Mouse (Mus musculus): ENCODE measurements around the gene Ripply1. TPM values are rescaled to one million over a fixed set of nuclear protein-coding genes. Genes with fewer than 3 reads are reported as not detected.
"Not testable (repeated sequence)": the region's sequence is repeated elsewhere in the genome, so short reads cannot be mapped to it uniquely, and the experiment has no call there.

Ripply1 gene
- total RNA-seq, 1 experiment from 2014 or later, result not detected

DNA sequence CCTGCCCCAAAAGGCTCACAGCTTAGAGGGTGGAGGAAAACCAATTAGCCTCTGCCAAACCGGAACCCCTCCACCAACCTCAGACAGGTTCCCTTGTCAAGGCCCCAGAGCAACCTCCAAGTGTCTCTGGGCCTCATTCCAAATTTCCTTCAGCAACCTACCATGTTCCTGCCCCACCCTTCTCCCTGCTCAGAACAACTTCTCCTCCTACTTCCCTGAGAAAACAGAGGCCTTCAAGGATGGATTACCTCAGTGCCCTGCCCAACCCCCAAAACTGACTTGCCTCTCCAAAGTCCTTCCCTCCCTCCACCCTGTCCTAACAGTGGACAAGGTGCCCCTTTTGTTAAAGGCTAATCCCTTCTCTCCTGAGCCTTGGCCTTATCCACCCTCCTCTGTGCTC, 3.6 kb upstream of the Ripply1 start:
- no peak for ATAC-seq (replicated peaks; ENCODE audit: insufficient number of reproducible peaks, low FRiP score, low TSS enrichment, poor library complexity, severe bottlenecking)

- ATAC-seq (replicated peaks; ENCODE audit: insufficient number of reproducible peaks, low FRiP score, low TSS enrichment, poor library complexity, severe bottlenecking), result no peak
Measured at GRCm38 (mm10) chrX:139783045-139783422, 881 bp upstream of the Ripply1 start.

DNA sequence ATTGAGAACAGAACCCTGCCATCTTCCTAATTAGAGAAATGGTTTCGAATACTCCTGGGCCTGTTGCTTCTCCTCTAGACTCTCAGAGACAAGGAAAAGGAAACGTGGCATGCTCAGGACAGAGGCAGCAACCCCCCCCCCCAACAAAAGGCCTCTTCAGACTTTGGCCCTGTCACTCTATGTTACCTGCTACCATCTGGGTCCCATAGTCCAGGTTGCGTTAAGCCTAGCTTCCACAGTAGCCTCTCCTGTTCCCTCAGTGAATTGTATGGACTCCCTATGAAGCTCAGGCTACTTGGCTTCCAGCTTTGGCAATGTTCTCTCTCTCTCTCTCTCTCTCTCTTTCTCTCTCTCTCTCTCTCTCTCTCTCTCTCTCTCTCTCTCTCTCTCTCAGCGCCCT, 590 bp downstream of the Ripply1 start:
- no peak for ATAC-seq (replicated peaks; ENCODE audit: insufficient number of reproducible peaks, low FRiP score, low TSS enrichment, poor library complexity, severe bottlenecking)

DNA sequence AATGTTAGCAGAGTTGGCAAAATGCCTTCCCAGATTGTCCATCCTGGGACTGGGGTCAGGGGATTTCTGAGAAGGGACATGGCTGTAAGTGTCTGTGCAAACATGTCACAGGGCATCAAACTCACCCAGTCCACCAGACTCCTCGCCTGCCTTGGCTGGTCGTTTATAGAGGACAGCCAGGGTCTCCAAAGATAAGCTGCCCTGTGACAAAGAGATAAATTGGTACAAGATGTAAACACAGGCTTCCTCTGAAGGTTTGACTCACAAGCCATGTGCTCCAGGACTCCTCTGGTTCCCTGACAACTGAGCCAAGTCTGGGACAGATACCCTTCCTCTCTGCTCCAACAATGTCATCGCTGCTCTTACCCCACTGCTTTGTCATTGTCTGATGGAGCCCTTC, 1.2 kb downstream of the Ripply1 start:
- no peak for ATAC-seq (replicated peaks; ENCODE audit: insufficient number of reproducible peaks, low FRiP score, low TSS enrichment, poor library complexity, severe bottlenecking)

DNA sequence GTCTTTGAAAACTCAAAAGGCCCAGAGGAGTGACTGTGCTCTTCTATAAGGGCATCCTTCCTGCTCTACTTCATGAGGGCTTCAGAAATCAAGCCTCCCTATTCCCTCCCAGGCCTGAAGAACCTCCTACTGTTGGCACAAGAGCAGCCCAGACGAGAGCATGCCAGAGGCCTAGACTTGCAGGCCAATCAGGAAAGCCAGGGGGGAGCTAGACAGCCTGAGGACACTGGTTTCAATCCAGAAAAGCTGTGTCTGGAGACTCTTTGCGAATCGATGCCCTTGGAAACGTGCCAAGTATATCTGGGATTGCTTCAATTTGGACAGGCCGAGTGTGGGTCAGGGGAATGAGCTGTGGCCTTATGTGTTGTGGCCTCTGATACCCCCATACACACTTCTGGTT, 2.8 kb downstream of the Ripply1 start:
- no peak for ATAC-seq (replicated peaks; ENCODE audit: insufficient number of reproducible peaks, low FRiP score, low TSS enrichment, poor library complexity, severe bottlenecking)

DNA sequence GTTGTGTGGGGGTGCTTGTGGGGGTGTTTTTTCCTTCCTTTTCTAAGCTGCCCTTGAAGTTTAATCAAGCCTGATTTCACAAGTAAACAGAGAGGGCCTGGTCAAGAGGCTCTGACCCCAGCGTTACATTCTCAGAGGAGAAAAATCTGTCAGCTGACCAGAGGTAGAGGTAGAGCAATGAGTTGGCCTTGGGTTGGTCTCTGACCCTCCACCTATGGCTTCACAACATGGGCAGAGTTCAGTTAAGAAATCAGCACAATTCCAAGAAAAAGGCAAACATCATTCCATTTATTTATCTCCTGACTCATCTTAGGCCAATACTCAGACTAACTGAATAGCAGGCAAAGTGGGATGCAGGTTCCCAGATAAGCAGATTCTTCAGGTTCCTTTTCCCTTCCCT, 3.3 kb downstream of the Ripply1 start:
- ATAC-seq (replicated peaks; ENCODE audit: insufficient number of reproducible peaks, low FRiP score, low TSS enrichment, poor library complexity, severe bottlenecking), result no peak

GRCm38 (mm10) chrX:139777357-139777756, 4.8 kb downstream of the Ripply1 start:
- ATAC-seq (replicated peaks; ENCODE audit: insufficient number of reproducible peaks, low FRiP score, low TSS enrichment, poor library complexity, severe bottlenecking), result no peak

DNA sequence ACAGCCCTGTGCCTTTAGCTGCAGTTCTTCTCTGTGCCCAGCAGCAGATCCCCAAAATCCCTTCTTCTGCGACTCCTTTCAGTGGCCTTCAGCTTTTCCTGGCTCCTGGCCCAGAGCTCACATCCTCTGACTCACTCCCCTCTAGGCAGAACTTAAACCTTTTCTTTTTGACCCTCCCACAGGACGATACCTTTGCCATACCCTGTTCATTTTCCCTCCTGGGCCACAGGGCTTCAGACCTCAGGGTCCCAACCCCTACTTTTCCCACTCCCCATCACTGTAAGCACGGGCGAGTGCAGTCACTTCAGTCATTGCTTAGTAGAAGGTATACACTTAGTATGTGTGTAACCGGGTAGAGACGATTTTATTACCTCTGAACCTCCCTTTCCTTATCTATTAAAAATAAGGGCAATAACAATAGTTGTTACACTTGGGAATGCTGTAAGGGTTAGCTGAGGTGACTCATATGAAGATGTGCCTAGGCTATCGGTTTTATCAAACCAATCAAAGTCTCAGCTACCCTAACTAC, 7.0 kb downstream of the Ripply1 start:
- ATAC-seq (replicated peaks; ENCODE audit: insufficient number of reproducible peaks, low FRiP score, low TSS enrichment, poor library complexity, severe bottlenecking), result no peak

DNA sequence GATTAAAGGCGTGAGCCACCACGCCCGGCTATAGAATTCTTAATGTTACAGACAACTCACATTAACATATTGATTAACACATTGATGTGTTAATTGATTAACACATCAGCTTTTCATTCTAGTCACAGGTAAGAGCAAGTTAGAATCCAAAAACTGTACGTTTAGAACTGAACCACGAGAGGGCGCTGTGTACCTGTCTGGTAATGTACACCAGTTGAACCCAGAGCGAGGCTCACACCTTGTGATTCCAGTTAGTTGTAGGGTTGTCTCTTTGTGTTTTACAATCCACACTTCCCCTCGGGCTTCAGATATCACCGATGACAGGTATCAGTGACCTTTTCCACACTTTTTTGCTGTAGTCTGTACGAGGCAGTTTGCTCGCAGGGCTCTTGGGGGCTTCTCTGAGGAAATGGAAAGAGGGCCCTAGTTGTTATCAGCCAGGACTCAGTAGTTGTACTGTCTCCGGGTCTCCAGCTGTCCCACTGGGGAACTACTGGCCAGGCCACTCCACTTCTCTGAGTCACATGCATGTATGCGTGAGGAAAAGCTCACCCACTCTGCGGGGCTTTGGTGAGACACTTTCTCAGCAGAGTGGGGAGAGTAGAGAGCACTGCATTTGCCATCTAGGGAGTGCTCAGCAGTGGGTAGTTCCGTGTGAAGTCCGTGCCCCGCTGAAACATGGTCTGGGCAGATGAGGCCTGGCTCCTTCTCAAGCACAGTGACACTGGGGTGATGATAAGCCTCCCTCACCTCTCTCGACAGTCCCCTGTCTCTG, 7.7 kb downstream of the Ripply1 start:
- no peak for ATAC-seq (replicated peaks; ENCODE audit: insufficient number of reproducible peaks, low FRiP score, low TSS enrichment, poor library complexity, severe bottlenecking)

DNA sequence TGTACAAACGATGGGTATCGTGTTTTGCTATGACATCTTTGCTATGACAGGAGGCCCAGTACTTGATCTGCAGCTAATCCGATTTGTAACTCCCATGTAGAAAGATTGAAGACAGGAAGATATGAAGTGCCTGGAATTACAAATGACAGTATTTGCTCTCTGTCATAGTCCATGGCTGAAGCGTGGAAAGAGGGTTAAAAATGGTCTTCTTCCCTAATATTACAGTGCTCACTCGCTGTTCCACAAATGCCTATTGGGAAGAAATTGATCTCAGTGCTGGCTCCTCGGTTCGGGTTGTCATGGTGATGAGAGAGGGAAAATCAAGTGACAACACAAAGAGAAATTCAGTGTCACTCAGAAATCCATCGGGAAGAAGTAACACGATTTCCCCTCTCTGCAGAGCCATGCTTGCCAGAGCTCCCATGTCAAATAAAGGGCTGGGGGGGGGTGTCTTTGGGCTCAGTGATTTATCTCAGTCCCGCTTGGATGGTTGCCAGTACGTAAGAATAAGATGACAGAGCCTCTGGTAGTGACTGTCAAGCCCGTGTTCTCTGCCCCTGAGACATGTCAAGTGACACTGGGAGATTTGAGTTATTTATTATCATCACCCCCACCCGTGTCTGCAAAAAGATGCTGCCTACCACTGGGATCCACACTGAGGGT, 12.0 kb downstream of the Ripply1 start:
- ATAC-seq (replicated peaks; ENCODE audit: insufficient number of reproducible peaks, low FRiP score, low TSS enrichment, poor library complexity, severe bottlenecking), result no peak

DNA sequence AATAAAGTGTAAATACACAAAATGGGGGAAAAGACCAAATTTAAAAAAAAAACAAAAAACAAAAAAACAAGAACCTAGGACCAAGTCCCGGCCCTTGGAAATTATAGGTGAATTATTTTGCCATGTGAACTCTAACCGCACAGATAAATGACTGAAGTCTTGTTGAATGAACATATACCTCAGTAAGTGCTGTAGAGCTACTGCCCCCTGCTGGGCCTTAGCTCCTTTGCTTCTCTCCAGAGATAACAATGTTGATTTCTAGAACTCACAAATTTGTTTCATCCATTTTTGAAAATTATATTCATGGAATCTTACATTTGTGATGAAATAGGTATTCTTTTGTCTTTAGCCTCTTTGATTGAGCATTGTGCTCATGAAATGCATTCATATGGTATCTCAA, 19.6 kb downstream of the Ripply1 start:
- no peak for ATAC-seq (replicated peaks; ENCODE audit: insufficient number of reproducible peaks, low FRiP score, low TSS enrichment, poor library complexity, severe bottlenecking)

- ATAC-seq (replicated peaks; ENCODE audit: insufficient number of reproducible peaks, low FRiP score, low TSS enrichment, poor library complexity, severe bottlenecking), result not testable (repeated sequence)
Measured at GRCm38 (mm10) chrX:139758634-139759033, 23.5 kb downstream of the Ripply1 start.

GRCm38 (mm10) chrX:139751855-139752254, 30.3 kb downstream of the Ripply1 start:
- ATAC-seq (replicated peaks; ENCODE audit: insufficient number of reproducible peaks, low FRiP score, low TSS enrichment, poor library complexity, severe bottlenecking), result no peak

GRCm38 (mm10) chrX:139737066-139737465, 45.1 kb downstream of the Ripply1 start:
- no peak for ATAC-seq (replicated peaks; ENCODE audit: insufficient number of reproducible peaks, low FRiP score, low TSS enrichment, poor library complexity, severe bottlenecking)

GRCm38 (mm10) chrX:139730541-139730940, 51.6 kb downstream of the Ripply1 start:
- no peak for ATAC-seq (replicated peaks; ENCODE audit: insufficient number of reproducible peaks, low FRiP score, low TSS enrichment, poor library complexity, severe bottlenecking)

Other genes starting within 250 kb of the Ripply1 start
- gene Rnf128, start 219.0 kb downstream of the Ripply1 start, total RNA-seq (2017), result 0.67 to 3.2 TPM (median 0.87 TPM) in 3 replicates
- 8.0 to 16.8 TPM (median 9.3 TPM) in 3 replicates for gene Tbc1d8b, start 97.4 kb downstream of the Ripply1 start, total RNA-seq (2017)
- 0.57 TPM in 1 of 3 replicates, not detected in the others for gene Gm15013, start 67.9 kb downstream of the Ripply1 start, total RNA-seq (2017)
- gene Cldn2, start 18.5 kb upstream of the Ripply1 start, total RNA-seq (2017), result not detected in 3 replicates
- not detected in 3 replicates for gene Morc4, start 89.3 kb upstream of the Ripply1 start, total RNA-seq (2017)
- gene Rbm41, start 216.2 kb upstream of the Ripply1 start, total RNA-seq (2017), result 16.1 to 31.8 TPM (median 25.9 TPM) in 3 replicates